In genomic region chr8:8704813-8705212, GRCm38 (mm10) we compare ENCODE assay signal across 29 mouse cellular contexts. TPM values are rescaled to one million over a fixed set of nuclear protein-coding genes. Genes with fewer than 3 reads are reported as not detected.
DNase-seq lines count a peak whose midpoint lies in the region; ATAC-seq and TF ChIP-seq lines count a peak whose summit lies in the region.
"Had no signal": no experiment of that assay in that cellular context is flagged by ENCODE, and none has a peak within 500 bp of the region (broad histone marks: within the 10 kb centered on the region; RNA-seq: fewer than 3 reads in every experiment).

No protein-coding gene starts in this region.

- 0 out of 2 replicates have a peak, but pooled peaks cover 7% of the 10 kb centered on the region for H3K4me1 ChIP-seq in kidney, postnatal 0 days (replicated peaks; ENCODE audit: insufficient read depth, low read length)
- H3K4me1 ChIP-seq in hindbrain, embryonic 12.5 days = no peaks in the 10 kb centered on the region
- H3K4me1 ChIP-seq: embryonic facial prominence, embryonic 12.5 days; embryonic facial prominence, embryonic 15.5 days; heart, embryonic 10.5 days; hindbrain, embryonic 13.5 days had no signal

- no peaks in the 10 kb centered on the region for H3K9me3 ChIP-seq in kidney, postnatal 0 days (replicated peaks; ENCODE audit: low read length)
- H3K9me3 ChIP-seq in hindbrain, embryonic 12.5 days (replicated peaks) = no peaks in the 10 kb centered on the region; the same call in 1 of the 2 replicates
- H3K9me3 ChIP-seq: embryonic facial prominence, embryonic 12.5 days; embryonic facial prominence, embryonic 15.5 days; G1E; heart, embryonic 10.5 days; heart, embryonic 13.5 days; hindbrain, embryonic 13.5 days had no signal

- no peak overlapping the region for H3K9ac ChIP-seq in kidney, postnatal 0 days (ENCODE audit: low read depth, low read length)
- H3K9ac ChIP-seq in hindbrain, embryonic 12.5 days = no peak overlapping the region
- H3K9ac ChIP-seq: embryonic facial prominence, embryonic 12.5 days; embryonic facial prominence, embryonic 15.5 days; forebrain, postnatal 0 days; heart, embryonic 13.5 days; hindbrain, embryonic 13.5 days had no signal

- DNase-seq in kidney, postnatal 0 days (ENCODE audit: low spot score) = peak; percentile 17
- DNase-seq in kidney, postnatal 10 days = no peak
- peak; percentile 79 for DNase-seq in R1 (ENCODE audit: low read depth, low spot score)
- no peak for DNase-seq in layer of hippocampus, postnatal 36 days
- DNase-seq: adrenal gland, adult 2 months; adrenal gland, postnatal 14 days; B cell, adult 2 months; cerebellum, adult 11-12 months; cerebellum, adult 8-10 months; cerebellum, postnatal 14 days; forebrain, postnatal 0 days; gastrocnemius, adult 2 months; gastrocnemius, postnatal 14 days; heart, adult 2 months; heart, postnatal 14 days had no signal

- no peaks in the 10 kb centered on the region for H3K27me3 ChIP-seq in kidney, postnatal 0 days (ENCODE audit: insufficient read depth, low read length)
- no peaks in the 10 kb centered on the region for H3K27me3 ChIP-seq in hindbrain, embryonic 12.5 days
- H3K27me3 ChIP-seq: CH12.LX; embryonic facial prominence, embryonic 12.5 days; embryonic facial prominence, embryonic 15.5 days; heart, embryonic 13.5 days; hindbrain, embryonic 13.5 days had no signal

- no peak overlapping the region for H3K27ac ChIP-seq in kidney, postnatal 0 days
- no peak overlapping the region for H3K27ac ChIP-seq in hindbrain, embryonic 12.5 days
- H3K27ac ChIP-seq: embryonic facial prominence, embryonic 12.5 days; embryonic facial prominence, embryonic 15.5 days; gastrocnemius, adult 2 months; heart, adult 2 months; heart, embryonic 10.5 days; heart, embryonic 13.5 days; hindbrain, embryonic 13.5 days; hindbrain, postnatal 0 days had no signal

- WGBS in kidney, postnatal 0 days = 75% methylated on average over 9 of the region's 9 CpGs
- WGBS in hindbrain, embryonic 12.5 days = 69% methylated on average over 9 of the region's 9 CpGs

- H3K4me2 ChIP-seq in kidney, postnatal 0 days (ENCODE audit: low read length) = no peak overlapping the region
- no peak overlapping the region for H3K4me2 ChIP-seq in hindbrain, embryonic 12.5 days (replicated peaks)
- H3K4me2 ChIP-seq: embryonic facial prominence, embryonic 12.5 days; embryonic facial prominence, embryonic 15.5 days; heart, embryonic 13.5 days; hindbrain, embryonic 13.5 days had no signal

- no peak overlapping the region for H3K4me3 ChIP-seq in kidney, postnatal 0 days (replicated peaks; ENCODE audit: low read depth, low read length)
- no peak overlapping the region for H3K4me3 ChIP-seq in hindbrain, embryonic 12.5 days
- H3K4me3 ChIP-seq: embryonic facial prominence, embryonic 12.5 days; embryonic facial prominence, embryonic 15.5 days; gastrocnemius, adult 2 months; heart, adult 2 months; heart, embryonic 10.5 days; heart, embryonic 13.5 days; hindbrain, embryonic 13.5 days had no signal

- no peak for ATAC-seq in kidney, postnatal 0 days (replicated peaks; ENCODE audit: low FRiP score, low read depth)
- ATAC-seq in common myeloid progenitor, adult 5-6 weeks (replicated peaks; ENCODE audit: low read depth, poor library complexity, severe bottlenecking) = peak; percentile 63
- ATAC-seq in megakaryocyte progenitor cell, adult 5-6 weeks (replicated peaks; ENCODE audit: poor library complexity) = peak; percentile 50; the same call in 1 of the 2 replicates
- no peak for ATAC-seq in hindbrain, embryonic 12.5 days (ENCODE audit: low FRiP score)
- ATAC-seq: forebrain, embryonic 14.5 days; forebrain, postnatal 0 days; hindbrain, postnatal 0 days; inflammation-experienced regulatory T-cells, adult 6 months; intestine, embryonic 16.5 days had no signal

- TF ChIP-seq CTCF in kidney, postnatal 0 days (IDR thresholded peaks at IDR 0.05; ENCODE audit: low read depth) = no peak

- H3K36me3 ChIP-seq in kidney, postnatal 0 days (ENCODE audit: insufficient read depth, low read length) = no peaks in the 10 kb centered on the region
- H3K36me3 ChIP-seq in hindbrain, embryonic 12.5 days = no peaks in the 10 kb centered on the region
- H3K36me3 ChIP-seq: embryonic facial prominence, embryonic 12.5 days; embryonic facial prominence, embryonic 15.5 days; G1E; heart, embryonic 10.5 days; heart, embryonic 13.5 days; hindbrain, embryonic 13.5 days had no signal

RNA-seq across cellular contexts. Expression of gene Arglu1, which starts 14.5 kb away (rescaled TPM):
- 160 and 169 TPM in 2 replicates for polyA plus RNA-seq in kidney, postnatal 0 days (2015; fragmentation: Nextera tagmentation; extraction: Ambion mirVana)
- total RNA-seq in common myeloid progenitor, adult 5-6 weeks (2017) = 128 and 137 TPM in 2 replicates
- 85.5 and 96.3 TPM in 2 replicates for total RNA-seq in megakaryocyte progenitor cell, adult 5-6 weeks (2015)
- total RNA-seq in megakaryocyte progenitor cell, adult 5-6 weeks (2017) = 97.6 and 140 TPM in 2 replicates
- total RNA-seq in layer of hippocampus, postnatal 36 days (2021) = 100 to 1,000 TPM in 1 of 2 experiments, 10 to 100 TPM in 1; 93.3 to 101 TPM
- 222 and 224 TPM in 2 replicates for polyA plus RNA-seq in hindbrain, embryonic 12.5 days (2016; fragmentation: Nextera tagmentation; extraction: Ambion mirVana)

RNA-seq across cellular contexts. Expression of gene Efnb2, which starts 43.8 kb away (rescaled TPM):
- 24.0 and 27.4 TPM in 2 replicates for polyA plus RNA-seq in kidney, postnatal 0 days (2015; fragmentation: Nextera tagmentation; extraction: Ambion mirVana)
- total RNA-seq in common myeloid progenitor, adult 5-6 weeks (2017) = 0.09 and 0.39 TPM in 2 replicates
- 0.15 and 0.35 TPM in 2 replicates for total RNA-seq in megakaryocyte progenitor cell, adult 5-6 weeks (2015)
- 0.24 and 0.50 TPM in 2 replicates for total RNA-seq in megakaryocyte progenitor cell, adult 5-6 weeks (2017)
- 10 to 100 TPM; 28.5 to 33.1 TPM for total RNA-seq in layer of hippocampus, postnatal 36 days (2021)
- polyA plus RNA-seq in hindbrain, embryonic 12.5 days (2016; fragmentation: Nextera tagmentation; extraction: Ambion mirVana) = 61.5 and 64.7 TPM in 2 replicates

Comparison
In these comparisons a context has a peak if more than half of its experiments do, and no peak if none do; other contexts are left out.
1. DNase-seq: peak in kidney, postnatal 0 days (single experiment) and R1 (single experiment); none in kidney, postnatal 10 days (single experiment) and layer of hippocampus, postnatal 36 days (0 of 2).
2. ATAC-seq: peak in common myeloid progenitor, adult 5-6 weeks (single experiment) and megakaryocyte progenitor cell, adult 5-6 weeks (single experiment); none in kidney, postnatal 0 days (single experiment) and hindbrain, embryonic 12.5 days (single experiment).
3. RNA of gene Efnb2, which starts 43.8 kb away (total RNA-seq): 28.5 to 33.1 TPM in layer of hippocampus, postnatal 36 days; 0.15 to 0.50 TPM in megakaryocyte progenitor cell, adult 5-6 weeks and 0.09 to 0.39 TPM in common myeloid progenitor, adult 5-6 weeks; every median in the first group is over 10 times any median in the second.